In the genomic region with DNA sequence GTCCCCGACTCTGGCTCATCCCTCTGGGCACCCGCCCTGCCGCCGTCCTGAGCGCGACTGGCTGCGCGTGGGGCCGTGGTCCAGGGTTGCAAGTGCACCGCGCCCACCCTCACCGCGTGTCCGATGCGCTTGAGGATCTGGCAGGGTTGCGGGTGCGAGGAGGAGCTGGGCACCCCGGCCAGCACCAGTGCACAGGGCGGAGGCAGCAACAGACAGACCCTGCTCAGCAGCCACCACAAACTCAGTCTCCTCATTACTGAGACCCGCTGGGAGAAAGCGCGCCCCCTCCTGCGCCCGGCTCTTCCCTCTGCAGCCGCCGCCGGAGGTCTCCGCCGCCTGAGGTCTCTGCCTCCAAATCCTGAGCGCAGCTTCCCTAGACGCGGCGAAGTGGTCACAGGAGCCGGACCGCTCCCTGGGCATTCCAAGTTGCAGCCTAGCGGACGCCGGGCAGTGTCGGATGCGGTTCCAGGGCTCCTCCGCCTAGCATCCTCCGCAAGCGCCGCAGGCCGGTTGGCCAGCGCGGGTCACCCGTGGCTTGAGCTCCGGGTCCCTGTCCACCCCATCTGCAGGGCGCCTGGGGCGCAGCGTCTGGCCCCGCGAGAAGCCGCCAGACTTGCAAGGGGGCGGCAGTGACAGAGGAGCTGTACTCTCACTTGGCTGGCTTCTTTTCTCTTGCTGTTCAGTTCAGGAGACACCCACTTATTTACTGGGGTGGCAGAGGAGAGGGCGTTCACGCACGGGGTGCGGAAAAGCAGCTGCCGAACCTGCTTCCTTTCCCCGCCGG, we compare ENCODE assay signal across 8 mouse cellular contexts. TPM values are rescaled to one million over a fixed set of nuclear protein-coding genes. Genes with fewer than 3 reads are reported as not detected.
DNase-seq lines count a peak whose midpoint lies in the region; ATAC-seq and TF ChIP-seq lines count a peak whose summit lies in the region.

No protein-coding gene starts in this region.

- no peak for TF ChIP-seq EP300 in heart, adult 2 months (IDR thresholded peaks at IDR 0.05; ENCODE audit: insufficient read depth, low read depth, low read length)
- TF ChIP-seq EP300 in stomach, postnatal 0 days (optimal IDR thresholded peaks at IDR 0.05): no peak

- intact Hi-C loops in heart, adult 2 months (cut with DNase I): no loop called here

- H3K79me2 ChIP-seq in heart, adult 2 months (replicated peaks; ENCODE audit: control insufficient read depth, insufficient read depth, low read length): no peaks in the 10 kb centered on the region

- H3K4me3 ChIP-seq in heart, adult 2 months: peak overlapping the region; percentile 39
- peak overlapping the region; percentile 62 for H3K4me3 ChIP-seq in forebrain, embryonic 13.5 days
- H3K4me3 ChIP-seq in midbrain, embryonic 10.5 days: peak overlapping the region; percentile 75
- peak overlapping the region; percentile 48 for H3K4me3 ChIP-seq in stomach, postnatal 0 days (ENCODE audit: low read depth, low read length)

- no peak overlapping the region for H3K9ac ChIP-seq in heart, adult 2 months (ENCODE audit: low read depth, low read length)
- peak overlapping the region; percentile 64 for H3K9ac ChIP-seq in forebrain, embryonic 13.5 days
- H3K9ac ChIP-seq in stomach, postnatal 0 days (ENCODE audit: low read length): no peak overlapping the region

- H3K9me3 ChIP-seq in forebrain, embryonic 13.5 days (replicated peaks): no peaks in the 10 kb centered on the region
- no peaks in the 10 kb centered on the region for H3K9me3 ChIP-seq in midbrain, embryonic 10.5 days (replicated peaks)
- no peaks in the 10 kb centered on the region for H3K9me3 ChIP-seq in stomach, postnatal 0 days (ENCODE audit: control insufficient read depth, low read length)

- peak; percentile 60 for ATAC-seq in forebrain, embryonic 13.5 days
- no peak for ATAC-seq in stomach, postnatal 0 days (ENCODE audit: low FRiP score, low TSS enrichment)

- H3K4me1 ChIP-seq in heart, adult 2 months (ENCODE audit: control insufficient read depth, insufficient read depth, low read length): no peaks in the 10 kb centered on the region
- peaks cover 12% of the 10 kb centered on the region for H3K4me1 ChIP-seq in forebrain, embryonic 13.5 days
- peaks cover 21% of the 10 kb centered on the region for H3K4me1 ChIP-seq in midbrain, embryonic 10.5 days
- no peaks in the 10 kb centered on the region for H3K4me1 ChIP-seq in stomach, postnatal 0 days (replicated peaks; ENCODE audit: control insufficient read depth, insufficient read depth)

- WGBS in heart, adult 2 months: 2% methylated on average over 63 of the region's 63 CpGs
- WGBS in forebrain, embryonic 13.5 days: under 1% methylated on average over 63 of the region's 63 CpGs
- under 1% methylated on average over 63 of the region's 63 CpGs for WGBS in midbrain, embryonic 10.5 days
- under 1% methylated on average over 59 of the region's 63 CpGs for WGBS in stomach, postnatal 0 days

- no peak for TF ChIP-seq POLR2A in heart, adult 2 months (IDR thresholded peaks at IDR 0.05; ENCODE audit: insufficient read depth, low read depth, low read length)

- no peak overlapping the region for H3K27ac ChIP-seq in heart, adult 2 months
- H3K27ac ChIP-seq in forebrain, embryonic 13.5 days: no peak overlapping the region
- H3K27ac ChIP-seq in midbrain, embryonic 10.5 days (replicated peaks): peak overlapping the region; percentile 52; the same call in 1 of the 2 replicates
- no peak overlapping the region for H3K27ac ChIP-seq in stomach, postnatal 0 days (replicated peaks)

- no peaks in the 10 kb centered on the region for H3K36me3 ChIP-seq in heart, adult 2 months (ENCODE audit: control insufficient read depth, insufficient read depth, low read length)
- H3K36me3 ChIP-seq in forebrain, embryonic 13.5 days (ENCODE audit: poor library complexity, severe bottlenecking): no peaks in the 10 kb centered on the region
- H3K36me3 ChIP-seq in midbrain, embryonic 10.5 days: no peaks in the 10 kb centered on the region
- H3K36me3 ChIP-seq in stomach, postnatal 0 days (ENCODE audit: control insufficient read depth, insufficient read depth, low read length): no peaks in the 10 kb centered on the region

- peak in 1 of 2 experiments; percentile 5 for DNase-seq in heart, adult 2 months
- no peak for DNase-seq in heart, adult 9 months (ENCODE audit: low spot score in 2 of 2)
- peak; percentile 57 for DNase-seq in brain, adult 2 months (ENCODE audit: low read depth, low spot score)
- peak; percentile 6 for DNase-seq in kidney, postnatal 14 days
- peak; percentile 57 for DNase-seq in midbrain, embryonic 10.5 days (ENCODE audit: low spot score)
- DNase-seq in stomach, postnatal 0 days (ENCODE audit: low spot score): peak; percentile 15
- no peak for DNase-seq in urinary bladder, postnatal 10 days (ENCODE audit: low spot score)

- no peak for TF ChIP-seq CTCF in heart, adult 2 months (IDR thresholded peaks at IDR 0.05)
- no peak for TF ChIP-seq CTCF in stomach, postnatal 0 days (IDR thresholded peaks at IDR 0.05; ENCODE audit: low read depth)

- H3K27me3 ChIP-seq in heart, adult 2 months (ENCODE audit: control insufficient read depth, insufficient read depth, low read length): peaks cover 6% of the 10 kb centered on the region
- peaks cover 34% of the 10 kb centered on the region for H3K27me3 ChIP-seq in forebrain, embryonic 13.5 days
- H3K27me3 ChIP-seq in midbrain, embryonic 10.5 days (ENCODE audit: low read depth, poor library complexity, severe bottlenecking): peaks cover 51% of the 10 kb centered on the region
- peaks cover 4% of the 10 kb centered on the region; the same call in 1 of the 2 replicates for H3K27me3 ChIP-seq in stomach, postnatal 0 days (ENCODE audit: control insufficient read depth, insufficient read depth, low read length)

- peak overlapping the region; percentile 99 for H3K4me2 ChIP-seq in forebrain, embryonic 13.5 days
- peak overlapping the region; percentile 80 for H3K4me2 ChIP-seq in stomach, postnatal 0 days (replicated peaks; ENCODE audit: low read depth)

RNA-seq across cellular contexts. Expression of a gene that starts 0.5 kb away (rescaled TPM):
- total RNA-seq in heart, adult 2 months (2021): under 1 TPM; 0.05 to 0.20 TPM
- polyA plus RNA-seq in heart, adult 2 months (2012; rRNA removed): 0.14 and 0.23 TPM in 2 replicates
- 1.5 and 2.7 TPM in 2 replicates for polyA plus RNA-seq in forebrain, embryonic 13.5 days (2015; fragmentation: Nextera tagmentation; extraction: Ambion mirVana)
- polyA plus RNA-seq in midbrain, embryonic 10.5 days (2016; fragmentation: Nextera tagmentation; extraction: Ambion mirVana): 0.21 and 0.31 TPM in 2 replicates
- polyA plus RNA-seq in stomach, postnatal 0 days (2015; fragmentation: Nextera tagmentation; extraction: Ambion mirVana): 0.46 and 0.65 TPM in 2 replicates

Comparison
In these comparisons a context has a peak if more than half of its experiments do, and no peak if none do; other contexts are left out.
1. DNase-seq: peak in brain, adult 2 months (single experiment), kidney, postnatal 14 days (single experiment), midbrain, embryonic 10.5 days (single experiment) and stomach, postnatal 0 days (single experiment); none in heart, adult 9 months (0 of 2) and urinary bladder, postnatal 10 days (single experiment).
2. Peak in every context shown above with its lines, with median percentiles within 50 percentile points of each other: H3K4me3 ChIP-seq.